Mouse (Mus musculus): ENCODE measurements around the gene Pde10a.

DNA sequence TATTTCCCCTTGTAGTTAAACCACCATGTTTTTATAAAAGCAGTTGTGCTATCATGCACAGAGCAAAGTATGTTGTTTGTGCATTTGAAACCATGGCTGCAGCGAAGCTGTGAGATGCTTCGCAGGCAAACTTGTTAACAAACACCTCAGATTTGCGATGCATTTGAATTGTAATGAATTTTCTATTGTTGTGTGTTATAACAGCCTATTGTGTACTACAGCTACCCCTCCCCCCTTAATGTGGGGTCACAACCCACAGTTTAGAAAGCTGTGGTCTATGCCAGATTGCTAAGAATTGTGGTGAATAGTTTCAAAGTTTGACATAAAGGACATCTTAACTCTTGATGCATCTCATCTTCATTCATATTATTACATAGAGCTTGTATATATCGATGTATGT, 435.2 kb downstream of the Pde10a start:
- TF ChIP-seq CTCF (IDR thresholded peaks at IDR 0.05), result no peak
- no peak for TF ChIP-seq POLR2A (IDR thresholded peaks at IDR 0.05; ENCODE audit: insufficient read depth, low read depth, low read length)
- TF ChIP-seq EP300 (IDR thresholded peaks at IDR 0.05; ENCODE audit: insufficient read depth, low read depth, low read length), result no peak
